Mouse (Mus musculus): Measurements from ENCODE around the gene Taok3. TPM values are rescaled to one million over a fixed set of nuclear protein-coding genes. Genes with fewer than 3 reads are reported as not detected.

Gene Taok3
- polyA plus RNA-seq, 1 experiment from 2014 or later, result 61.7 TPM

- H3K36me3 ChIP-seq (ENCODE audit: control insufficient read depth, insufficient read depth, low read length), result no peaks in the 10 kb centered on the region
- ATAC-seq, result no peak
- no peaks in the 10 kb centered on the region for H3K9me3 ChIP-seq (ENCODE audit: control insufficient read depth, low read length)
- no peak overlapping the region for H3K4me2 ChIP-seq (ENCODE audit: low read length)
- 42% methylated on average over 18 of the region's 18 CpGs for WGBS
- no peak overlapping the region for H3K4me3 ChIP-seq (ENCODE audit: low read length)
- no peak overlapping the region for H3K9ac ChIP-seq (ENCODE audit: low read depth, low read length)
- no peaks in the 10 kb centered on the region for H3K4me1 ChIP-seq (ENCODE audit: control insufficient read depth, insufficient read depth, low read depth, low read length)
- H3K27me3 ChIP-seq (replicated peaks; ENCODE audit: control insufficient read depth, insufficient read depth, low read length), result no peaks in the 10 kb centered on the region
- no peak overlapping the region for H3K27ac ChIP-seq (ENCODE audit: low read depth, low read length)
These were observed 184.0 kb downstream of the Taok3 start for GRCm38 (mm10) chr5:117303691-117304579.

- Histone ChIP-seq H3K9me3 (ENCODE audit: control insufficient read depth, low read length) (no peaks in the 10 kb centered on the region), H3K4me1 (ENCODE audit: control insufficient read depth, insufficient read depth, low read depth, low read length) (no peaks in the 10 kb centered on the region), H3K4me2 (ENCODE audit: low read length) (no peak overlapping the region), H3K27me3 (replicated peaks; ENCODE audit: control insufficient read depth, insufficient read depth, low read length) (no peaks in the 10 kb centered on the region), H3K27ac (ENCODE audit: low read depth, low read length) (no peak overlapping the region), H3K9ac (ENCODE audit: low read depth, low read length) (no peak overlapping the region), H3K36me3 (ENCODE audit: control insufficient read depth, insufficient read depth, low read length) (no peaks in the 10 kb centered on the region), H3K4me3 (ENCODE audit: low read length) (no peak overlapping the region)
- 82% methylated on average over 7 of the region's 7 CpGs for WGBS
- ATAC-seq, result no peak
These were observed 185.0 kb downstream of the Taok3 start for GRCm38 (mm10) chr5:117304947-117305346.

GRCm38 (mm10) chr5:117305754-117306153 is 185.8 kb downstream of the Taok3 start:
- ATAC-seq, result no peak
- no peak overlapping the region for H3K4me2 ChIP-seq (ENCODE audit: low read length)
- H3K4me3 ChIP-seq (ENCODE audit: low read length), result no peak overlapping the region
- no peaks in the 10 kb centered on the region for H3K27me3 ChIP-seq (replicated peaks; ENCODE audit: control insufficient read depth, insufficient read depth, low read length)
- no peak overlapping the region for H3K27ac ChIP-seq (ENCODE audit: low read depth, low read length)
- no peak overlapping the region for H3K9ac ChIP-seq (ENCODE audit: low read depth, low read length)
- no peaks in the 10 kb centered on the region for H3K9me3 ChIP-seq (ENCODE audit: control insufficient read depth, low read length)
- H3K36me3 ChIP-seq (ENCODE audit: control insufficient read depth, insufficient read depth, low read length), result no peaks in the 10 kb centered on the region
- WGBS, result 91% methylated on average over 5 of the region's 5 CpGs
- no peaks in the 10 kb centered on the region for H3K4me1 ChIP-seq (ENCODE audit: control insufficient read depth, insufficient read depth, low read depth, low read length)

GRCm38 (mm10) chr5:117306826-117307225 is 186.9 kb downstream of the Taok3 start:
- WGBS, result 95% methylated on average over 2 of the region's 2 CpGs
- Histone ChIP-seq H3K27me3 (replicated peaks; ENCODE audit: control insufficient read depth, insufficient read depth, low read length) (no peaks in the 10 kb centered on the region), H3K9ac (ENCODE audit: low read depth, low read length) (no peak overlapping the region), H3K9me3 (ENCODE audit: control insufficient read depth, low read length) (no peaks in the 10 kb centered on the region), H3K4me3 (ENCODE audit: low read length) (no peak overlapping the region), H3K4me1 (ENCODE audit: control insufficient read depth, insufficient read depth, low read depth, low read length) (no peaks in the 10 kb centered on the region), H3K27ac (ENCODE audit: low read depth, low read length) (no peak overlapping the region), H3K4me2 (ENCODE audit: low read length) (no peak overlapping the region), H3K36me3 (ENCODE audit: control insufficient read depth, insufficient read depth, low read length) (no peaks in the 10 kb centered on the region)
- ATAC-seq, result no peak

- H3K27me3 ChIP-seq (replicated peaks; ENCODE audit: control insufficient read depth, insufficient read depth, low read length), result no peaks in the 10 kb centered on the region
- H3K36me3 ChIP-seq (ENCODE audit: control insufficient read depth, insufficient read depth, low read length), result no peaks in the 10 kb centered on the region
- no peak overlapping the region for H3K9ac ChIP-seq (ENCODE audit: low read depth, low read length)
- no peaks in the 10 kb centered on the region for H3K4me1 ChIP-seq (ENCODE audit: control insufficient read depth, insufficient read depth, low read depth, low read length)
- H3K9me3 ChIP-seq (ENCODE audit: control insufficient read depth, low read length), result no peaks in the 10 kb centered on the region
- no peak for ATAC-seq
- H3K4me3 ChIP-seq (ENCODE audit: low read length), result no peak overlapping the region
- no peak overlapping the region for H3K27ac ChIP-seq (ENCODE audit: low read depth, low read length)
- WGBS, result 43% methylated on average over 11 of the region's 11 CpGs
- H3K4me2 ChIP-seq (ENCODE audit: low read length), result no peak overlapping the region
These were observed 187.8 kb downstream of the Taok3 start for GRCm38 (mm10) chr5:117307699-117308098.

GRCm38 (mm10) chr5:117313420-117313819 is 193.5 kb downstream of the Taok3 start:
- Histone ChIP-seq H3K4me1 (ENCODE audit: control insufficient read depth, insufficient read depth, low read depth, low read length) (no peaks in the 10 kb centered on the region; the same call in 1 of the 2 replicates), H3K9me3 (ENCODE audit: control insufficient read depth, low read length) (no peaks in the 10 kb centered on the region), H3K4me2 (ENCODE audit: low read length) (peak overlapping the region; percentile 24), H3K27ac (ENCODE audit: low read depth, low read length) (no peak overlapping the region), H3K9ac (ENCODE audit: low read depth, low read length) (no peak overlapping the region), H3K36me3 (ENCODE audit: control insufficient read depth, insufficient read depth, low read length) (no peaks in the 10 kb centered on the region), H3K4me3 (ENCODE audit: low read length) (no peak overlapping the region), H3K27me3 (replicated peaks; ENCODE audit: control insufficient read depth, insufficient read depth, low read length) (peaks cover 9% of the 10 kb centered on the region; the same call in 1 of the 2 replicates)
- WGBS, result 33% methylated on average over 14 of the region's 14 CpGs
- ATAC-seq, result no peak

- Histone ChIP-seq H3K36me3 (ENCODE audit: control insufficient read depth, insufficient read depth, low read length) (no peaks in the 10 kb centered on the region), H3K27ac (ENCODE audit: low read depth, low read length) (no peak overlapping the region), H3K9me3 (ENCODE audit: control insufficient read depth, low read length) (no peaks in the 10 kb centered on the region), H3K9ac (ENCODE audit: low read depth, low read length) (no peak overlapping the region), H3K4me1 (ENCODE audit: control insufficient read depth, insufficient read depth, low read depth, low read length) (no peaks in the 10 kb centered on the region; the same call in 1 of the 2 replicates), H3K4me3 (ENCODE audit: low read length) (no peak overlapping the region), H3K27me3 (replicated peaks; ENCODE audit: control insufficient read depth, insufficient read depth, low read length) (peaks cover 9% of the 10 kb centered on the region; the same call in 1 of the 2 replicates), H3K4me2 (ENCODE audit: low read length) (peak overlapping the region; percentile 24)
- 42% methylated on average over 10 of the region's 10 CpGs for WGBS
- no peak for ATAC-seq
These were observed 194.0 kb downstream of the Taok3 start for GRCm38 (mm10) chr5:117313909-117314308.

GRCm38 (mm10) chr5:117314587-117315428 is 194.9 kb downstream of the Taok3 start:
- 11% methylated on average over 9 of the region's 9 CpGs for WGBS

More at GRCm38 (mm10) chr5:117314587-117315428, 194.9 kb downstream of the Taok3 start:
- Histone ChIP-seq H3K4me3 (ENCODE audit: low read length) (no peak overlapping the region), H3K9ac (ENCODE audit: low read depth, low read length) (no peak overlapping the region), H3K9me3 (ENCODE audit: control insufficient read depth, low read length) (no peaks in the 10 kb centered on the region), H3K4me1 (ENCODE audit: control insufficient read depth, insufficient read depth, low read depth, low read length) (peaks cover 6% of the 10 kb centered on the region; the same call in 1 of the 2 replicates), H3K4me2 (ENCODE audit: low read length) (no peak overlapping the region), H3K27me3 (replicated peaks; ENCODE audit: control insufficient read depth, insufficient read depth, low read length) (peaks cover 9% of the 10 kb centered on the region; the same call in 1 of the 2 replicates), H3K36me3 (ENCODE audit: control insufficient read depth, insufficient read depth, low read length) (no peaks in the 10 kb centered on the region), H3K27ac (ENCODE audit: low read depth, low read length) (no peak overlapping the region)
- no peak for ATAC-seq

Data from hindbrain, embryonic 16.5 days (tissue).